Mouse (Mus musculus): ENCODE data around the gene Dnajc30. TPM values are rescaled to one million over a fixed set of nuclear protein-coding genes. Genes with fewer than 3 reads are reported as not detected.

The Dnajc30 gene
- total and polyA plus RNA-seq, 3 experiments = 8.0 to 51.3 (median 17.3) TPM

GRCm38 (mm10) chr5:135035608-135036359 is 28.2 kb upstream of the Dnajc30 start:
- H3K27me3 ChIP-seq (ENCODE audit: insufficient read depth, low read length) = no peaks in the 10 kb centered on the region
- DNase-seq (ENCODE audit: low spot score) (no peak), ATAC-seq (ENCODE audit: extremely low read depth, insufficient number of reproducible peaks, low FRiP score, poor library complexity, severe bottlenecking) (no peak)
- peaks cover 22% of the 10 kb centered on the region for H3K4me1 ChIP-seq (ENCODE audit: insufficient read depth, low read depth, low read length)
- no peak overlapping the region for H3K4me3 ChIP-seq (ENCODE audit: low read depth, low read length)
- H3K36me3 ChIP-seq (replicated peaks) = peaks cover 56% of the 10 kb centered on the region
- H3K9me3 ChIP-seq (replicated peaks) = peaks cover 6% of the 10 kb centered on the region
- no peak for TF ChIP-seq GATA2 (IDR thresholded peaks at IDR 0.05; ENCODE audit: borderline replicate concordance, low read depth, low read length)
- TF ChIP-seq TAL1 (conservative IDR thresholded peaks at IDR 0.05; ENCODE audit: low read depth, low read length) = no peak
- no peak for TF ChIP-seq POLR2AphosphoS5 (IDR thresholded peaks at IDR 0.05; ENCODE audit: insufficient replicate concordance, low read depth, low read length)
- TF ChIP-seq CTCF (IDR thresholded peaks at IDR 0.05; ENCODE audit: low read depth, low read length) = no peak
- TF ChIP-seq GATA1 (IDR thresholded peaks at IDR 0.05; ENCODE audit: borderline replicate concordance, low read length) = no peak

GRCm38 (mm10) chr5:135037946-135038345 is 26.1 kb upstream of the Dnajc30 start:
- no peak for ATAC-seq (ENCODE audit: extremely low read depth, insufficient number of reproducible peaks, low FRiP score, poor library complexity, severe bottlenecking)

DNA sequence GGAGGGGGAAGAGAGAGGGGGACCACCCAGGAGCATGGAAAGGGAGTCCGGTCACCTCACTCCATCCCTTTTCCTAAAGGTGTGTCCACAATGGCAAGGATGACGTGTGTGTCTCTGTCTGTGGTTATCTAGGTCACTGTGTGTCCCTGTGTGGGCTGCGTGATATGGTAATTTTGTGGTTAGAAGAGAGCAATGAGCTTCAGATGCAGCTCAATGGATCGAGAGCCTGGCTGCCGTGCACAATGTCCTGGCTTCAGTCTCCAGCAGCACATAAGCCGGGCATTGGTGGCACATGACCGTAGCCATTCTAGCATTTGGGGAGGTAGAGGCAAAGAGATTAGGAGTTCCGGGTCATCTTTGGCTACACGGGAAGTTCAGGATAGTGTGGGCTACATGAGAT is 24.5 kb upstream of the Dnajc30 start:
- ATAC-seq (ENCODE audit: extremely low read depth, insufficient number of reproducible peaks, low FRiP score, poor library complexity, severe bottlenecking) (no peak), DNase-seq (ENCODE audit: low spot score) (no peak)
- H3K36me3 ChIP-seq (replicated peaks) = peaks cover 71% of the 10 kb centered on the region
- H3K4me1 ChIP-seq (ENCODE audit: insufficient read depth, low read depth, low read length) = peaks cover 33% of the 10 kb centered on the region
- no peak overlapping the region for H3K4me3 ChIP-seq (ENCODE audit: low read depth, low read length)
- TF ChIP-seq GATA2 (IDR thresholded peaks at IDR 0.05; ENCODE audit: borderline replicate concordance, low read depth, low read length) (no peak), POLR2AphosphoS5 (IDR thresholded peaks at IDR 0.05; ENCODE audit: insufficient replicate concordance, low read depth, low read length) (no peak), GATA1 (IDR thresholded peaks at IDR 0.05; ENCODE audit: borderline replicate concordance, low read length) (no peak), CTCF (IDR thresholded peaks at IDR 0.05; ENCODE audit: low read depth, low read length) (no peak), TAL1 (conservative IDR thresholded peaks at IDR 0.05; ENCODE audit: low read depth, low read length) (no peak)
- no peaks in the 10 kb centered on the region for H3K27me3 ChIP-seq (ENCODE audit: insufficient read depth, low read length)
- H3K9me3 ChIP-seq (replicated peaks) = peaks cover 3% of the 10 kb centered on the region

More at GRCm38 (mm10) chr5:135037946-135038345, 26.1 kb upstream of the Dnajc30 start:
- Histone ChIP-seq H3K36me3 (replicated peaks) (peaks cover 69% of the 10 kb centered on the region), H3K9me3 (replicated peaks) (peaks cover 6% of the 10 kb centered on the region), H3K27me3 (ENCODE audit: insufficient read depth, low read length) (no peaks in the 10 kb centered on the region), H3K4me3 (ENCODE audit: low read depth, low read length) (no peak overlapping the region), H3K4me1 (ENCODE audit: insufficient read depth, low read depth, low read length) (peaks cover 33% of the 10 kb centered on the region)
- no peak for TF ChIP-seq TAL1 (conservative IDR thresholded peaks at IDR 0.05; ENCODE audit: low read depth, low read length)
- DNase-seq (ENCODE audit: low spot score) = no peak

DNA sequence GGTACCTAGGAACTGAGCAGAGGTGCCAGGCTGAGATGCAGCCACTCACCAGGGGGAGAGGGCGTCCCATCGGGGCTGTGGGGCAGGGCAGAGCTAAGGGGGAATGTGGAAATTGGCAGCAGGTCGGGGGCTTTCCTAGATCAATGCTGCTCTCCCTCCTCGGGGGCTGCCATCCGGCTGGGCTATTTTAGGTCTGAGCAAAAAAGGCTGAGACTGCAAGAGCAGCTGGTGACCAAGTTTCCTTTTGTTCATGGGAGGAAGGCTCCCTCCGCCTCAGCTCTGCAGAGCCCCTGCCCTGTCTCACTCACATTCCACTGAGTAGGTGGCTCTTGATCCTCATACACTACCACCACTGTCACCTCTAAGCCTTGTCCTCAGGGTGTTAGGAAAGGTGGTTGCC is 23.9 kb upstream of the Dnajc30 start:
- TF ChIP-seq GATA1 (IDR thresholded peaks at IDR 0.05; ENCODE audit: borderline replicate concordance, low read length) = no peak
- no peak for TF ChIP-seq POLR2AphosphoS5 (IDR thresholded peaks at IDR 0.05; ENCODE audit: insufficient replicate concordance, low read depth, low read length)
- no peak for TF ChIP-seq TAL1 (conservative IDR thresholded peaks at IDR 0.05; ENCODE audit: low read depth, low read length)
- TF ChIP-seq CTCF (IDR thresholded peaks at IDR 0.05; ENCODE audit: low read depth, low read length) = no peak
- no peak for TF ChIP-seq GATA2 (IDR thresholded peaks at IDR 0.05; ENCODE audit: borderline replicate concordance, low read depth, low read length)
- H3K9me3 ChIP-seq (replicated peaks) = no peaks in the 10 kb centered on the region
- no peak overlapping the region for H3K4me3 ChIP-seq (ENCODE audit: low read depth, low read length)
- DNase-seq (ENCODE audit: low spot score) (no peak), ATAC-seq (ENCODE audit: extremely low read depth, insufficient number of reproducible peaks, low FRiP score, poor library complexity, severe bottlenecking) (no peak)
- peaks cover 76% of the 10 kb centered on the region for H3K36me3 ChIP-seq (replicated peaks)
- peaks cover 33% of the 10 kb centered on the region for H3K4me1 ChIP-seq (ENCODE audit: insufficient read depth, low read depth, low read length)
- no peaks in the 10 kb centered on the region for H3K27me3 ChIP-seq (ENCODE audit: insufficient read depth, low read length)

DNA sequence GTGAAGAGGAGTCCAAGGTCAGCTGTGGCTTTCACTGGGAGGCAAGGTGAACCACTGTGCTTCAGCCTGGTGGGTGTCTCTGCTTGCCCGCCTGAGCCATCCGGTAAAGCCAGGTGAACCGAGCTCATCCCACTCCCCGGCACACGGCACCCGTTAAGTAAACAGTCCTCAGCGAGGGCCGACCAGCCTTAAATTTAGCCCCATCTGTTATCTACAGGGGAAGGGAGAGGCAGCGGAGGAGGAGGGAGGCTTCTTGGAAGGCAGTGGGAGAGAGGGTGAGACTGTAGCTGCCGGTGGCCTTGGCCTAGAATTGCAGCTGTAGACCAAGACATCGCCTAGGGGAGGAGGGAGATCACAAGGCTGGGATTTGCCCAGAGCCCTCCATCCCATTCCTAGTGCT is 23.2 kb upstream of the Dnajc30 start:
- Histone ChIP-seq H3K4me3 (ENCODE audit: low read depth, low read length) (no peak overlapping the region), H3K9me3 (replicated peaks) (no peaks in the 10 kb centered on the region), H3K4me1 (ENCODE audit: insufficient read depth, low read depth, low read length) (peaks cover 33% of the 10 kb centered on the region), H3K36me3 (replicated peaks) (peaks cover 82% of the 10 kb centered on the region), H3K27me3 (ENCODE audit: insufficient read depth, low read length) (no peaks in the 10 kb centered on the region)
- TF ChIP-seq TAL1 (conservative IDR thresholded peaks at IDR 0.05; ENCODE audit: low read depth, low read length) (no peak), POLR2AphosphoS5 (IDR thresholded peaks at IDR 0.05; ENCODE audit: insufficient replicate concordance, low read depth, low read length) (no peak), CTCF (IDR thresholded peaks at IDR 0.05; ENCODE audit: low read depth, low read length) (no peak), GATA1 (IDR thresholded peaks at IDR 0.05; ENCODE audit: borderline replicate concordance, low read length) (no peak), GATA2 (IDR thresholded peaks at IDR 0.05; ENCODE audit: borderline replicate concordance, low read depth, low read length) (no peak)
- ATAC-seq (ENCODE audit: extremely low read depth, insufficient number of reproducible peaks, low FRiP score, poor library complexity, severe bottlenecking) (no peak), DNase-seq (ENCODE audit: low spot score) (no peak)

DNA sequence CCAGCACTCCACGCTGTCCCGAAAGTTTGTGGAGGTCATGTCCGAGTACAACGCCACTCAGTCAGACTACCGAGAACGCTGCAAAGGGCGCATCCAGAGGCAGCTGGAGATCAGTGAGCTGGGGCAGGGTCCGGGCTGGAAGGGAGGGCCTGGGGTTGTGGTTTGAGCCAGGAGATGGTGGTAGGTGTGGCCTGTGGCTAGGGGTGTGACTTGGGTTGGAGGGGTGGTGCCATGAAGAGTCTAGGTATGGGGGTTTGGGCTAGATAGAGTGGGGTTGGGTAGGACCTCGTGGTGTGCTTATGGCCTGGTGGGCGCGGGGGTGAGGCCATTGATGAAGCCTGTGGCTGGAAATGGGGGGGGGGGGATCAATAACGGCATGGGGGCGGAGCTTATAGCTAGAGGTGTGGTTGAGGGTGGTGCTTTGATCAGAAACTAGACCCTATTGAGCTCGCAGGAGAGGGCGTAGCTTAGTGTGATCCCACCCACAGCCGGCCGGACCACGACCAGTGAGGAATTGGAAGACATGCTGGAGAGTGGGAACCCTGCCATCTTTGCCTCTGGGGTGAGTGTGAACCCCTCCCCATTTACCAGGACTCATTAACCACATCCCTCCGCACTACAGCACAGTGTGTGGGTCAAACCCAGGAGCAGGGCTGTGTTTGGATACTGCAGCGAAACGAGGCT is 21.8 kb upstream of the Dnajc30 start:
- TF ChIP-seq GATA1 (IDR thresholded peaks at IDR 0.05; ENCODE audit: borderline replicate concordance, low read length) (no peak), CTCF (IDR thresholded peaks at IDR 0.05; ENCODE audit: low read depth, low read length) (no peak), GATA2 (IDR thresholded peaks at IDR 0.05; ENCODE audit: borderline replicate concordance, low read depth, low read length) (no peak), TAL1 (conservative IDR thresholded peaks at IDR 0.05; ENCODE audit: low read depth, low read length) (no peak), POLR2AphosphoS5 (IDR thresholded peaks at IDR 0.05; ENCODE audit: insufficient replicate concordance, low read depth, low read length) (no peak)
- Histone ChIP-seq H3K4me1 (ENCODE audit: insufficient read depth, low read depth, low read length) (peaks cover 33% of the 10 kb centered on the region), H3K9me3 (replicated peaks) (no peaks in the 10 kb centered on the region), H3K36me3 (replicated peaks) (peaks cover 75% of the 10 kb centered on the region), H3K4me3 (ENCODE audit: low read depth, low read length) (no peak overlapping the region), H3K27me3 (ENCODE audit: insufficient read depth, low read length) (no peaks in the 10 kb centered on the region)
- DNase-seq (ENCODE audit: low spot score) (no peak), ATAC-seq (ENCODE audit: extremely low read depth, insufficient number of reproducible peaks, low FRiP score, poor library complexity, severe bottlenecking) (no peak)
